Mouse (Mus musculus) cerebellum, adult 2 months (tissue): ENCODE measurements around the gene Pml.

Source experiments
- CTCF ChIP-seq: fragments of 200-500 bp; IDR thresholded peaks from 2 replicates; pipeline ENCODE4 v1.5.1; 2011; ENCODE audit warnings: low read depth, mild to moderate bottlenecking, control low read depth, low read length, moderate library complexity, borderline replicate concordance; ENCODE audit not compliant: insufficient read depth
- POLR2A ChIP-seq: fragments of 200-500 bp; IDR thresholded peaks from 2 replicates; pipeline ENCODE4 v1.6.1; 2011; ENCODE audit warnings: low read length, control low read depth, borderline replicate concordance; ENCODE audit not compliant: insufficient read depth

GRCm38 (mm10) chr9:58206013-58206412, 43.6 kb downstream of the Pml start:
- TF ChIP-seq CTCF = no peak
- TF ChIP-seq POLR2A = no peak
